Mouse (Mus musculus): ENCODE measurements around the gene Vrk2.

DNA sequence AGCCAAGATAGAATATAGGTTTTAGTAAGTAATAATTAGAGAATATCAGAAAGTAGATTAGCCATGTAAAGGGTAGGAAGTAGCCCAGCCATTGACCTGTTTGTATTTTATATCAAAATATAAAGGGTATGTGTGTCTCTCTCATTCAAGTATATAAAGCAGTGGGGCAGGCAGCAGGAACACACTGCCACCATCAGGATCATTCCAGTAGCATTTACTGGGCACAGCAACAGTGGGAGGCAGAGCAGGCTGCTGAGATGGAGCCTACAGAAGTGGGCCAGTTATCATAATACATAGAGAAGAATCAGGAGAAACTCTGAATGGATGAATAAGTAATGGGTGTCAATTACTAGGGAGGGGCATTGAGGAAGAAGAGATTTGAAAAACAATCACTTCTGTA is 80.1 kb downstream of the Vrk2 start:
- TF ChIP-seq POLR2A (IDR thresholded peaks at IDR 0.05; ENCODE audit: insufficient read length, low read depth), result no peak
- TF ChIP-seq POLR2AphosphoS2 (IDR thresholded peaks at IDR 0.05; ENCODE audit: insufficient read length, low read depth), result no peak
- no peak for TF ChIP-seq TCF3 (IDR thresholded peaks at IDR 0.05; ENCODE audit: insufficient read length, low read depth)
- TF ChIP-seq MAX (IDR thresholded peaks at IDR 0.05; ENCODE audit: low read depth), result no peak
- no peak for TF ChIP-seq TCF12 (IDR thresholded peaks at IDR 0.05; ENCODE audit: insufficient read depth, poor library complexity, severe bottlenecking)

All from myocyte (in vitro differentiated cells).